Mouse (Mus musculus): ENCODE results near the gene Smc4.

- TF ChIP-seq CTCF (IDR thresholded peaks at IDR 0.05; ENCODE audit: low read depth, low read length): no peak
- no peak for TF ChIP-seq EP300 (IDR thresholded peaks at IDR 0.05; ENCODE audit: insufficient read depth, low read depth, low read length)
- no peak for TF ChIP-seq POLR2A (IDR thresholded peaks at IDR 0.05; ENCODE audit: insufficient read depth, low read length)
Measured at GRCm38 (mm10) chr3:69004055-69004436, 492 bp upstream of the Smc4 start.

Measured in ES-Bruce4 (cell line).